Mouse (Mus musculus) urinary bladder, postnatal 10 days (tissue): ENCODE results near the gene Tspan32.

Experiments used
- DNase-seq: peaks from one replicate; pipeline ENCODE4 v3.0.0; 2022; ENCODE audit warnings: low spot score

Gene Tspan32

GRCm38 (mm10) chr7:143007599-143008369, 2.9 kb downstream of the Tspan32 start:
- peak; percentile 83 for DNase-seq

DNA sequence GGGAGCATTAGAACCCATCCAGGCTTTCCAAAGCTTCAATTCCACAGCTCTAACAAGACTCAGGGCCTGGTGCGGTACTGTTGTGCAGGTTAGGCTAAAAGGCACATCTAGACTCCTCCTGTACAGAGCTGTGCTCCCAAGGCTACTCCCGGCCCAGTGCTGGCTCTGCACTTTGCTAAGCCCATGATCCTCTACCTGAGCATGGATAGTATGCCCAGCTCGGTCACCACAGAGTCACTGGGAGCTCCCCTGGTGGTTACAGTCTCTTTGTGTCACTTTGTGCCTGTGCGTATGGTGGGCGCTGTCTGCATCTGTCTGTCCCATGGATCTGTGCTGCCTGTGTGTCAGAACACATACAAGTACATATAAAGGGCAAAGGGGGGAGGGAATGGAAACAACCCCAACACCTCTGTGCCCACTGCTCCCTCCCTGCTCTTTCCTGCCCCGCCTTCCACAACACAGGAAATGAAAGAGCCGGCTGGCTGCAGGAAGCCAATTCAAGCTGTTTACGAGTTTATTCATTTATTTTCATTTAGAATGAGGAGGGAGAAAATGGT, 3.6 kb downstream of the Tspan32 start:
- no peak for DNase-seq

DNA sequence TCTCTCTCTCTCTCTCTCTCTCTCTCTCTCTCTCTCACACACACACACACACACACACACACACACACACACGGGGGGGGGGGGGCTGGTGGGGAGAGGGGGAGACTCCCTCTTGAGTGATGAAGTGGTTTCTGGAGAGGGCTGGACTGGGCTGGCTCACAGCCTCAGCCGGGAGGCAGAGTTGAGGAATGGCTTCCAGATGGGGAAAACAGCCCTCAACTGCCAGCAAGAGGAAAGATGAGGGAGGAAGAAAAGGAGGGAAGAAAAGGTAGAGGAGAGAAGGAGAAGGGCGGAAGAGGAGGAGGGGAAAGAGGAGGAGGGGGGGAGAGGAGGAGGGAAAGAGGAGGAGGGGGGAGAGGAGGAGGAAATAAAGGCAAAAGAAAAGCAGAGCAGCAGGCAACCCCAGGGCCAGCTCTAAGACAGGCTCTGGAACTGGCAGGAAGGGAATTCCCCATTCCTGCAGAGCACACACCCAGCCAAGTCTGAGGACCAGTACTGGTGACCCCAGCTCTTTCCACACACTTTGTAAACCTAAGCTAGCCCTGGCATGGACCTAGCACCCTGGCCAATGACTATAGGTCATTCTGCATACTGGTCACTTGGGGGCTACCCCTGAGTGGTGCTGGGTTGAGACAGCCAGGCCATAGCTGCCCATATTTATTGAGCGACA, 4.3 kb downstream of the Tspan32 start:
- DNase-seq, result no peak

DNA sequence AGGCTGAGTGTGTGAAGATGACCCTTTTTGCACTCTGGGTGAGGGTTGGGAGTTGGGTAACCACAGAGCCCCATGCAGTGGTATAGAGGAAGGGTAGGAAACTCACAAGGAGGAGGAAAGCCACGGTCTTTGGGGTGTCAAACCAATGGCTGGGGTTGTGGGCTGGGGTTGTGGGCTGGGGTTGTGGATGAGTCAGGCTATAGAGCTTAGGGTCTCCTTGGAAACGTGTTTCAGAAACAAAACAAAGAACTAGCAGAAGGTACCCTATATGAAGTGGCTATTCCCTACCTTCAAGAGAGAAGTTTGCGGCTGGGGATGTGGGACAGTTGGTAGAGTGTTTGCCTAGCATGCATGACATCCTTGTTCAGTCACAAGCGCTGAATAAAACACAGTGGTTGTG, 5.2 kb downstream of the Tspan32 start:
- DNase-seq, result no peak

- DNase-seq, result no peak
Measured at GRCm38 (mm10) chr7:143011226-143011625, 6.4 kb downstream of the Tspan32 start.

- no peak for DNase-seq
Measured at GRCm38 (mm10) chr7:143012230-143012875, 7.5 kb downstream of the Tspan32 start.

DNA sequence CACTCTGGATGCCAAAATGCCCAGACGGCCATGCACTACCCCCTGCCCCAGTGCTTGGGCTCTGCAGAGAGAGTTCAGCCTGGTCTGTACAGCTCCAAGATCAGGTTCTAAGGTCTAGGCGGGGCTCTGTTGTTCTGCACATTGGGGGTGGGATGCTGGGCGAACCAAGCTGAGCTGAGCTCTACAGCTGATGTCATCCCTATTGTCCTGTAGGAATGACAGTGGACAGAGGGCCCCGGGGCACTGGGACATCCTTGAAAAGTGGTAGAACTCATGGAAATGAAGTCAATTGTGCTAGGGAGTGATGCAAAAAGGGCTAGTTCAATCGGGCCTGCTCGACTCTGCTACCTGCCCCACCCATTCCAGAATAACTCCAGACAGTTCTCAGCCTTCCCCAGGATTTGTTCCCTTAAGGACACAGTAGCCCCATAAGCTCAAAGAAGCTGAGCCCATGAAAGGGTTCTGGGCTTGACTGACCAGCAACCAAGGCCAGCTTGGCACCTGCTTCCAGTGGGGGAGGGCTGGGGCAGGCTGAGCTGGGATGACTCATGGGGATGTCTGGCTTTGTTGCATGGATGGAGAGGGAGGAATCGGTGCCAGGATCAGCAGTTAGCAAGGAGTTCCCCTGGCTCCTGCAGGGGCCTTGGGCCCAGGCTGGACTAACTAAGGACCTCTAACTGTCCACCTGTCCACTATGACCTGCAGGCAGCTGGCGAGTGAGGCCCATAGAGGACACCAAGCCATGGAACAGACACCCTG, 8.8 kb downstream of the Tspan32 start:
- DNase-seq, result peak; percentile 56

DNA sequence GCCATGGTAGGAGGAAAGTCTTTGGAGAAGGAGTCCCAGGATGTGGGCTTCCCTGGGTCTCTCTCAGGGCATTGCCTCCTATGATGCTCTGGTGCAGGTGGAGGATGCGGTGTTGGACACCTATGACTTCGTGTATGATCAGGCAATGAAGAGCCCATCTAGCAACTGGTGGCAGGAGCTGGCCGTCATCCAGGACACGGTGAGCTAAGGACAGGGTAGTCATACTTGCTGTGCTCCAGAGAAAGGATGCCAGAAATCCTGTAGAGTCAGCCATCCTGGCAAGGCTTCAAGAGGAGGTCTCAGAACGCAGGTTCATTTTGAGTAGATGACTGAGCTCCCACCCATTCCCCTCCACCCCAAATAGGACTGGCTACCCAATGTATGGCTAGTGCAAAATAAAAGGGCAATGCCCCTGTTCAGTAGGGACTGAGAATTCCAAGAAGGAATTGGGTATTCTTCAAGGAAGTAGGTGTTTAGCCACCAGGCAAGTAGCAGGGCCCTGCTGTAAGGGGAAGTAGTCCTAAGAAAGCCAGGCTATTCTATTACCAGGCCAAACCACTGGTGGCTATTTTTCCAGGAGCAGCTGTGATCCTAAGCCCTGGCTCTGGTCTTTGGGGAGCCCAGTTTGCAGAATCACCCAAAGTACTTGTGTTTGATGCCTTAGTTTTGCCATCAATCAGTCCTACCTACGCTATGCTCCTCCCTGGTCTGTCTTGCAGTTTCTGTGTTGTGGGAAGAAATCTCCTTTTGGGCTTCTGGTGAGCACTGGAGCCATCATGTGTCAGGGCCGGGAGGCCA, 10.2 kb downstream of the Tspan32 start:
- DNase-seq, result no peak

DNA sequence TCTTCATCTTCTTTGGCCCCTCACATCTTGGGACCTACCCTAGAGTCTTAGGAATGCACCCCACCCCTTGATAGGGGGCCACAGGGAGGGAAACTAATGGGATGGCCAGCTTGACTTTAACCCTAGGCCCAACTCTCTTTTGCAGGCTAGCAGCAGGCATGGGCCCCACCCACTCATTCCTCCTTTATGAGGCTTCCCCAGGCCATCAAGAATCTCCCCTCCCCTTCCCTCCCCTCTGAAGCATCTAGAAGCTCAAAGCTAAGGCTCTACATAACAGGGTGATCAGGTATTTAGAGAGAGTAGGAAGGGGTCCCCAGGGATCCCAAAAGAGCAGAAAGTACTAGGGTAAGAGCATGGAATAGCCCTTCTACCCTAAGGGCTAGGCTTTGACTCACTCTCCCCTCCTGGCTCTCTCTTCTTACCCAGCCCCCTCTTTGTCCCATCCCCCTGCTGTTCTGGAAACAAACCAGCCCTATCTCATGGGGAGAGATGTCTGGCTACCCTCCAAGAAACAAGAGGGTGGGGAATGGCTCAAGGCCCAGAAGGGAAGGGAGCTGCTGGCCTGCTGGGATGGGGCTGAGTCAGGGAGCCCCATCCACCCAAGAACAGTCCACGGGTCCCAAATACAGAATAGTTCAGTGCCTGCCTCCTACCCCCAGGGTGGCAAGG, 11.0 kb downstream of the Tspan32 start:
- DNase-seq, result no peak

DNA sequence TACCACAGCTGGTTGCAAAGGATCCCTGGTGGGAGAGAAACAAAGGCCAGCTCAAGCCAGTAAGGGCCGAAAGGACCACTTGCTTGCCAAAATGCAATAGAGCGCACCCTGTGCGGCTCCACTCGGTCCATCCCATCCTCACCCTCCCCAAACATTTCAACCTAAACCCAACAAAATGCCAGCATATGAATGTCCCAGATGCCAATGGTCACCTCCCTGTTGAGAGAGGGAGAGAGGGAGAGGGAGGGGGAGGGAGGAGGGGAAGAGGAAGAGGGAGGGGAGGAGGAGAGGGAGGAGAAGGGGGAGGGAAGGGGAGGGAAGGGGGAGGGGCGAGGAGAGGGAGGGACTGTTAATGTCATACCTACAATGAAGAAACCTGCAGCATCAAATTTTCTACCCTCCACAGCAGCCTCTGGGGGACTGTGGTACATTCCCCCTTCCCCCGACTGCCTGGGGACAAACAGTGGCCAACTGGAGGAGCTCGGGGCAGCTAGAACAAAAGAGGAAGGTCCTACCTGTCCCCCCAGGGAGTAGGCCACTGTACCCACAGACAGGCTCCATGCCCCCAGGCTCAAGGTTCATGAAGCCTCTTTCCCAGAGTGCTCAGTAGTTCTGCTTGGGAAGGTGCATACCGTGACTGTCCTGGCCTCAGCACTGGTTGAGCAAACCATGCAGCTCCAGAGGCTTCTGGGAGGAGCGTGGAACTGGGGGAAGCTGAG, 11.7 kb downstream of the Tspan32 start:
- DNase-seq, result no peak

DNA sequence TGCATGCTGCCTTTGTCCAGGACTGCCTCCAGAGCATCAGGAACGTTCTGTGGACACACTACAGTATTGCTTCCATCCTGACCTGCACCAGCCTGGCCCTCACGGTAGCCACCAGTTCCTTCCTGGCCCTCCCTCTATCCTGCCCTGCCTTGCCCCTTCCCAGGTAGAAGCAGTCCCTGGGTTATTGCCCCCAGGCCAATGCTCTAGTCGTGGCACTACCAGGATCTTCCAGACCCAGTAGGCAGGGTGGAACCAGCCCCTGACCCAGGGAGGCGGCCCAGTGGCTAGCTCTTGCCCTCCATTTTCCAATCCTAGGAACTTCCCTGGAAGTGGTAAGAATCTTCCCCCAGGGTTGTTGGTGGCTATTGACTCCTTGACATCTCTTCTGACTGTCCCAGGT, 12.3 kb downstream of the Tspan32 start:
- no peak for DNase-seq

- no peak for DNase-seq
Measured at GRCm38 (mm10) chr7:143020040-143020439, 15.2 kb downstream of the Tspan32 start.

GRCm38 (mm10) chr7:143020764-143021163, 15.9 kb downstream of the Tspan32 start:
- no peak for DNase-seq

DNA sequence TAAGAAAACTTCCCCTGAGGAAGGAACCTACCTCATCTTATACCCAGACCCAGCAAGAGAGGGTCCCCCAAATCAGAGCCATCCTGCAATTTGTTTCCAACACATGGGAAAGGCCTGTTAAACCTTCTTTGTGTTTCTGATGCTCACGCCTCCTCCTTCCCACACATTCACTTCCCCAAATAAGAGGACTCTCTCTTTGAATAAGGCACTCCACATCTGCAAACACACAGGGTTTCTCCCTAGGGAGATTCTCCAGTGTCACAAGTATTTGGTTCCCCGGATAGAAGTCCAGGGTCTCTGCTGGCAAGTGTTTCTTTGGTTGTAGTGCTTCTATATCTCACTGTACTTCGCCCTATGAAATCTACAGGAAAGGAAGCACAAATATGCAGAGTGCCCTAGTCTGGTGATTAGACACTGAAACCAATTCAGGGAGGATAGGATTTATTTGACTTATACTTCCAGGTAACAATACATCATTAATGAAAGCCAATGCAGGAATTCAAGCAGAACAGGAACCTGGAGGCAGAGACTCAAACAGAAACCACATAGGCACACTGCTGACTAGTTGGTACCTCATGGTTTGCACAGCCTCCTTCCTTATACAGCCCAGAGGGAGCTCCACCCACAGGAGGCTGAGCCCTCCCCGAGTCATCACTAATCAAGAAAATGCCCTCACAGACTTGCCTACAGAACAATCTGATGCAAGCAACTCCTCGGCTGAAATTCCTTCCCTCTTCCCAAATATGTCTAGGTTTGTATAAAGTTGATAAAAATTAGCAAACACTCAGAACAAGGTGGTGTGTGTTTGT, 16.7 kb downstream of the Tspan32 start:
- DNase-seq, result no peak

GRCm38 (mm10) chr7:143023499-143023898, 18.7 kb downstream of the Tspan32 start:
- DNase-seq, result no peak

GRCm38 (mm10) chr7:143024293-143024692, 19.4 kb downstream of the Tspan32 start:
- DNase-seq, result no peak

- DNase-seq, result no peak
Measured at GRCm38 (mm10) chr7:143025496-143025895, 20.6 kb downstream of the Tspan32 start.

DNA sequence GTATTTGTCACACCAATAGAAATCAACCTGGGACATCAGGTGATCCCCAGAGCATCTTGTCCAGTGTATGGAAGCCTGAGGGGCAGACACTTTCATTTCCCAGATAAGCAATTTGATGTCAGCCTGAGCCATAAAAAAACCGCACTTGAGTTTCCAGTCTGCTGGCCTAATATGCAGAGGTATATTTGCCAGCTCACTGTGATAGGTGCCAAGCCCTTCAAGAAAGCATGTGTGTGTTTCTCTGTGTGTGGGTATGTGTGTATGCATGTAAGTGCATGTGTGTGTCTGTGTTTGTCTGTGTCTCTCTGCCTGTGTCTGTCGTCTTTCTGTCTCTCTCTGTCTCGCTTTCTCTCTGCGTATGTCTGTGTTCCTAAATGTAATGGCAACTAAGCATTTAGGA, 22.4 kb downstream of the Tspan32 start:
- DNase-seq, result no peak

DNA sequence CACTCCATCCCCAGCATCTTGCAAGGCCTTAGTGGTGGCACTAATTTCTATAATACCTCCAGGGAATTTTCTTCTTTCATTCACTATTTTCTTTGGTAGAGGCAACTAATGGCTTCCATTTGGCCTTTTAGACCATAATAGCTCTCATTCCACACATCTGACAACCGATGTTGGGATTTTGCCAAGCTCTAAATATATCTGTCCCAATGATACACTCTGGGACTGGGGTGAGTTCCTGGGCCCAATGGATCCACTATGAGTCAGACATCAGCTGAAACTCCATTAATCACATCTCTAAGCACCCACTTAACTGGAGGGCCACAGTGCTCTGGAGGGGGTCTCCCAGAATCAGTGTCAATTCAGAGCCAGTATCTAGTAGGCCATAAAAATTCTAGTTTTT, 27.0 kb downstream of the Tspan32 start:
- DNase-seq, result no peak
